Mouse (Mus musculus) macrophage (primary cell): ENCODE results near the gene Baiap2l2. TPM values are rescaled to one million over a fixed set of nuclear protein-coding genes. Genes with fewer than 3 reads are reported as not detected.

Experiments
- H3K27ac ChIP-seq: fragments of 350-480 bp; formaldehyde crosslinking; 2 replicates; pipeline ENCODE4 v1.9.0; 2021
- H3K36me3 ChIP-seq: fragments of 350-480 bp; formaldehyde crosslinking; 2 replicates; pipeline ENCODE4 v1.9.0; 2021; ENCODE audit errors: inconsistent target
- H3K4me3 ChIP-seq: fragments of 350-480 bp; formaldehyde crosslinking; 2 replicates; pipeline ENCODE4 v1.9.0; 2021; ENCODE audit errors: inconsistent target
- H3K79me2 ChIP-seq: fragments of 350-480 bp; formaldehyde crosslinking; 2 replicates; pipeline ENCODE4 v1.9.0; 2021; ENCODE audit errors: inconsistent target
- WGBS: methylation state at CpG from one replicate; pipeline ENCODE4 v1.1.7; 2026; ENCODE audit warnings: inconsistent platforms; ENCODE audit not compliant: missing documents; 5-methylcytosine and 5-hydroxymethylcytosine counted together
- polyA plus RNA-seq: library from polyadenylated mRNA; stranded (reverse); fragments of 250-400 nt; gene quantifications from 3 replicates; pipeline ENCODE4 v1.2.4, GENCODE M21; 2018; ENCODE audit warnings: inconsistent platforms

The Baiap2l2 gene
- polyA plus RNA-seq, 1 experiment from 2014 or later, result not detected

GRCm38 (mm10) chr15:79261095-79261725, 24.1 kb downstream of the Baiap2l2 start:
- Histone ChIP-seq H3K27ac (no peak overlapping the region), H3K79me2 (no peaks in the 10 kb centered on the region), H3K36me3 (no peaks in the 10 kb centered on the region), H3K4me3 (no peak overlapping the region)
- 1% methylated on average over 50 of the region's 62 CpGs for WGBS

DNA sequence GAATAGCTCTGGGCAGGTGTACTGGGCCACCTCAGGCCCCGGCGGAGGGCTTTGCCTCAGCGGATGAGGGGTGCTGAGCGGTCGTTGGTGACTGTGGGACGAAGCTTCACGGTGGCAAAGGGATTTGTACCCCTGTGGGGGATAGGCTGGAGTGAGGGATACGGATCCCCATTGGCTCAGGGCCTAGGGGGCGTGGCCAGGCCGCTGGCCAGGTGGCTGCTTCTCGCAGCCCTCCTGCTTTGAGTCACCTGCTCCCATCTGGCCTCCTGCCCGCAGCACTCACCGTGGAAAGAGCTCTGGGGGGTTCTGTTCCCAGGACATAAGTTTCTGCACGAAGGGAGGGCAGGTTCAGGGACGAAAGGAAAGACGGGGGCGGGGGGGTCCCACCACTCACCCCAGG, 26.8 kb downstream of the Baiap2l2 start:
- 57% methylated on average over 17 of the region's 17 CpGs for WGBS
- H3K4me3 ChIP-seq, result no peak overlapping the region
- no peak overlapping the region for H3K27ac ChIP-seq
- H3K36me3 ChIP-seq, result no peaks in the 10 kb centered on the region
- no peaks in the 10 kb centered on the region for H3K79me2 ChIP-seq

GRCm38 (mm10) chr15:79254661-79255060, 30.7 kb downstream of the Baiap2l2 start, which contains the start of gene Slc16a8:
Gene Slc16a8 (minus strand): TSS chr15:79254761.
- Histone ChIP-seq H3K36me3 (no peaks in the 10 kb centered on the region), H3K4me3 (no peak within 1 kb of the TSS), H3K27ac (no peak within 1 kb of the TSS), H3K79me2 (no peaks in the 10 kb centered on the region)
- WGBS, result 70% methylated on average over 3 of the region's 3 CpGs

DNA sequence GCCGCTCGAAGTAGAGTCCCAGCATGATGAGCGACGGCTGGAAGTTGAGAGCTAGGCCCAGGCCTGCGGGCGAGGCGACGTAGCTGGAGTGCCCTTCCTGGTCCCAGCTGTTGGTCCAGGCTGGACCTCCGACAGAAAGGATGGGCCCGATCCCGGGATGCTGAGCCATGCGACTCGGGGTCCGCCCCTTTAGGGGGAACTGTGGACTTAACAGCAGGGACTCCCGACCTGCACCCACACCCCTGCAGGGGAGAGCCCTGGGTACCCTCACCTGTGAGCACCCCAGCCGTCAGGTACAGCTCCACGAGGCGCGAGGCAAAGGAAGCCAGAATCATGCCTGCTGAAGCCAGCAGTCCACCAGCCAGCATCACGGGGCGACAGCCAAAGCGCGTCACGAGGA, 32.8 kb downstream of the Baiap2l2 start:
- WGBS, result 49% methylated on average over 24 of the region's 24 CpGs
- Histone ChIP-seq H3K27ac (no peak overlapping the region), H3K79me2 (no peaks in the 10 kb centered on the region), H3K36me3 (no peaks in the 10 kb centered on the region), H3K4me3 (no peak overlapping the region)

GRCm38 (mm10) chr15:79251781-79252491, 33.4 kb downstream of the Baiap2l2 start:
- H3K4me3 ChIP-seq, result no peak overlapping the region
- H3K27ac ChIP-seq, result no peak overlapping the region
- no peaks in the 10 kb centered on the region for H3K36me3 ChIP-seq
- H3K79me2 ChIP-seq, result no peaks in the 10 kb centered on the region
- WGBS, result 4% methylated on average over 61 of the region's 61 CpGs

DNA sequence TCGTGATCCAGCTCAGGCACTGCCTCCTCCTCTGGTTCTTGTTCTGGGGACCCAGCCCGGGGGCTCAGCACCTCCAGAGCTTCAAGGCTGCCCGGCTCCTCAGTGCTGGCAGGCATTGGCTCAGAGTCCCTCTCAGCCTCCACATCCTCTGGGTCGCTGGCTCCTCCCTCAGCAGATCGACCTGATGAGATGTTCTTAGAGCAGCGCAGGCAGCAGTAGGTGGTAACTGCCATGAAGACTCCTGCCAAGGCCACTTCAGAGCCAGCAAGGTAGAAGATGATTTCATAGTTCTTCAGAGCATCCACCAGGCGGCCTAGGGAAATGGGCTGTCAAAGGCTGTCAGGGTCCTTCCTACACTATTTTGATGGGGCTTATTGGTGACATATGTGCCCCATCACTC, 34.2 kb downstream of the Baiap2l2 start:
- Histone ChIP-seq H3K4me3 (no peak overlapping the region), H3K36me3 (no peaks in the 10 kb centered on the region), H3K79me2 (no peaks in the 10 kb centered on the region), H3K27ac (no peak overlapping the region)
- WGBS, result 65% methylated on average over 7 of the region's 7 CpGs

GRCm38 (mm10) chr15:79250236-79250635, 35.1 kb downstream of the Baiap2l2 start:
- no peaks in the 10 kb centered on the region for H3K79me2 ChIP-seq
- no peak overlapping the region for H3K27ac ChIP-seq
- WGBS, result 93% methylated on average over 2 of the region's 2 CpGs
- H3K4me3 ChIP-seq, result no peak overlapping the region
- no peaks in the 10 kb centered on the region for H3K36me3 ChIP-seq

- peaks cover 9% of the 10 kb centered on the region; the same call in 1 of the 2 replicates for H3K36me3 ChIP-seq
- H3K79me2 ChIP-seq, result no peaks in the 10 kb centered on the region
- WGBS, result 67% methylated on average over 3 of the region's 3 CpGs
- H3K4me3 ChIP-seq, result no peak overlapping the region
- H3K27ac ChIP-seq, result no peak overlapping the region
Measured at GRCm38 (mm10) chr15:79245321-79245720, 40.0 kb downstream of the Baiap2l2 start.

DNA sequence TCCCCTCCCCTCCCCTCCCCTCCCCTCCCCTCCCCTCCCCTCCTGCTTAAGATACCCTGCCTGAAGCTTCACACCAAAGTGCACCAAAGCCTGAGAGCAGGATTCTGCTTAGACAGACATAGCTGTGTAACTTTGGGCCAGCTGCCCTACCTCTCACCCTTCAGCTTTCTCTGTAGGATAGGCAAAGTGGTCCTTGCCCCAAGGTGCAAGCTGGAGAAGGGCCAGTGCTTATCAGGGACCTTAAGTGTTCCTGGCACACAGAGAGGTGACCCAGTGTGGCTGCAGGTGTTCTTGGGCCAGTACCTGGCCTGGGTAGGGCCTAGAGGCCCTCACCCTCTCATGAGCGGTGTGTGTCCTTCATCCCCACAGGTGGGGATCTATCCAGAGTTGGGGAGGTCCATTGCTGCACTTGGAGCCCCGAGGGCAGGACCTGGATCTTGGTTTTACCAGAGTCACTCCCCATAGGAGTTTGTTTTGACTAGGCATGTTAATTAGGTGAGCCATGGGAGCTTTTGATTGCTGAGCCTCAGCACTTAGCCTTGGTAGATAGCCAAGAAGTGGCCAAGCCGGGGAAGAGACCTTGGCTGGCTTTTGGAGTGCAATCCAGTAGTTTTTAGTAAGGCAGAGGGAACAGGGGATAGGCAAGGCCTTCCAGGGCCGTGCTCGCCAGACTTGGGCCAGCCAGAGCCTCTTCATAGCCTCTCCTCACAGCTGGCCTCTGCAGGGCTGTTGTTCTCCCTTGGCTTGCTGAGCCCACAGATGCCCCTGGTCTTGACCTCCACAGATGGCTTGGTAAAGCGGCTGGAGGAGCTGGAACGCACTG, 41.1 kb downstream of the Baiap2l2 start:
- H3K36me3 ChIP-seq, result peaks cover 16% of the 10 kb centered on the region; the same call in 1 of the 2 replicates
- H3K27ac ChIP-seq, result no peak overlapping the region
- no peaks in the 10 kb centered on the region for H3K79me2 ChIP-seq
- 91% methylated on average over 7 of the region's 7 CpGs for WGBS
- H3K4me3 ChIP-seq, result no peak overlapping the region

- Histone ChIP-seq H3K36me3 (peaks cover 18% of the 10 kb centered on the region; the same call in 1 of the 2 replicates), H3K79me2 (no peaks in the 10 kb centered on the region), H3K27ac (peak overlapping the region; percentile 25), H3K4me3 (no peak overlapping the region)
- 13% methylated on average over 10 of the region's 10 CpGs for WGBS
Measured at GRCm38 (mm10) chr15:79243234-79244042, 41.9 kb downstream of the Baiap2l2 start.

DNA sequence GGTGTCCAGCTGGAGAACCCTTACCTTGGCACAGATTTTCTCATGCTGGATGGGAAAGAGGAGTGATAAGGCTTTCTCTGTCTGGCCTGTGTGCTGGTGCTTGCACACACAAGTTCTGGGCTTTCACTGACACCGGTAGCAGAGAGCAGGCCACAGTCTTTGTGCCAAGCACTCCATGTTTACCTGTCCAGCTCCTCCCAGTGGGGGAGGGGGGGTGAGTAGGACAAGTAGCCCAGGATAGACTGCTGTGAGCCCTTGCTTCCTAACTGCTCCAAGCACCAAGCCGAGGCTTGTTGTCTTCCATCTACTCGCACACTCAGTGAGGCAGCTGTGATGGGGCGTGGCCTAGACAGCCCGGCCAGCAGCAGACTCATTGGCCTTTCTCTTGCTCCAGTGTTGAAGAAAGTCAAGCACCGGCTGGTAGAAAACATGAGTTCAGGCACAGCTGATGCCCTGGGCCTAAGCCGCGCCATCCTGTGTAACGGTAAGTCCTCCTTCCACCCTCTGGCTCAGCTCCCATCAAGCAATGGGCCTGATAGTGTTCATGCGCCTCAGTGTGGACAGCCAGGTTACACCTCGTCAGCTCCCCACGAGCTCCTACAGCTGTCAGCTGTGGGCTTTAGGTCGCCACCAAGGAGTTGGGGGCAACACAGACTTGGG, 42.6 kb downstream of the Baiap2l2 start:
- WGBS, result 84% methylated on average over 13 of the region's 13 CpGs
- Histone ChIP-seq H3K27ac (no peak overlapping the region), H3K4me3 (no peak overlapping the region), H3K79me2 (no peaks in the 10 kb centered on the region), H3K36me3 (peaks cover 18% of the 10 kb centered on the region; the same call in 1 of the 2 replicates)

DNA sequence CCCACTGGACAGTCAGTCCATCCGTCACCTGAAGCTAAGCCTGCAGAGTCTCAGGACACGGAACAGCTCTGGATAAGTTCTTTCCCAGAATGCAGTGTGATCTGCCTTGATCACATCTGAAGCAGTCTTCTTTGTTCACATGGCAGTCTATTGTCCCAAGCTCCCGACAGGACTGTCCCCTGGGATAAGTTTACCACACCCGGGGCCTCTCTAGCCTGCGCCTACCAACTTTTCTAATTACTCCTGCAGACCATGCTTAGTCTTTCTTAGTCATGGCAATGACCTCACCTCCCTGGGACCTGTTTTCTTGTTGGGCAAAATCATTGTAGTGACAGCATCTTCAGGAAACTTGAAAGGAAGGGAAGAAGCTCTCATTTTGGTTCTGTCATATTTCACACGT, 47.3 kb downstream of the Baiap2l2 start:
- WGBS, result 95% methylated on average over 6 of the region's 6 CpGs
- Histone ChIP-seq H3K79me2 (no peaks in the 10 kb centered on the region), H3K27ac (no peak overlapping the region), H3K4me3 (no peak overlapping the region), H3K36me3 (peaks cover 18% of the 10 kb centered on the region; the same call in 1 of the 2 replicates)

- WGBS, result 92% methylated on average over 9 of the region's 9 CpGs
- Histone ChIP-seq H3K4me3 (no peak overlapping the region), H3K27ac (no peak overlapping the region), H3K79me2 (no peaks in the 10 kb centered on the region), H3K36me3 (peaks cover 10% of the 10 kb centered on the region; the same call in 1 of the 2 replicates)
Measured at GRCm38 (mm10) chr15:79235268-79235667, 50.1 kb downstream of the Baiap2l2 start.
